Mouse (Mus musculus): ENCODE data around the gene Tbata.

DNA sequence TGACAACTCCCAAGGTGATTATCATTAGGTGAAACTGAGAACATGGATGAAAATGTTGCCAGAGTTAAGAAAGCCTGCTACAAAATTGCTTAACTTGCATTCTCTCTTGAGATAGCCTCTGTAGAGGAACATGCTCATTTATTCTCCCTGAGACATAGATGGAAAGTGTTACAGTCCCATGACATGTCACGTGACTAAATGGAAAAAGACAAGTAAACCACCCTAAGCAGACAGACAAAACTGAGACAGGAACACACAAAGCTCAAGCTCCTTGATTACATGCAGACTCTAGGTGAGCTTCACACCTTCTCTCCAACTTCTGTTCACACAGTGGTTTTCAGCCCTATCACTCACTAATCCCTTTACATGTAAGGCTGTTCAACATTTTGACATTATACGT lies 28.4 kb upstream of the Tbata start:
- TF ChIP-seq CTCF (IDR thresholded peaks at IDR 0.05; ENCODE audit: low read depth), result no peak
- TF ChIP-seq EP300 (IDR thresholded peaks at IDR 0.05; ENCODE audit: low read depth), result no peak

All from liver, embryonic 14.5 days (tissue).